Mouse (Mus musculus) heart, postnatal 0 days (tissue): ENCODE measurements around the gene Cdca3. TPM values are rescaled to one million over a fixed set of nuclear protein-coding genes. Genes with fewer than 3 reads are reported as not detected.
"Not testable (repeated sequence)": the region's sequence is repeated elsewhere in the genome, so short reads cannot be mapped to it uniquely, and the experiment has no call there.

Experiments
- ATAC-seq: fragments of 200-750 bp; cut with Nextera tagmentation; 2 replicates; pipeline ENCODE4 v1.8.0; 2017; ENCODE audit warnings: low read depth, moderate number of reproducible peaks, moderate library complexity; ENCODE audit not compliant: insufficient read depth
- DNase-seq: peaks from one replicate; pipeline ENCODE4 v3.0.0-alpha.2; 2016; ENCODE audit warnings: low spot score
- H3K27ac ChIP-seq: fragments of 300-500 bp; sonication (generic); 2 replicates; pipeline ENCODE4 v1.5.1; 2014; ENCODE audit warnings: low read depth, mild to moderate bottlenecking
- H3K27me3 ChIP-seq: fragments of 300-500 bp; sonication (generic); 2 replicates; pipeline ENCODE4 v1.6.1; 2014; ENCODE audit warnings: low read length, mixed read lengths; ENCODE audit not compliant: control insufficient read depth, insufficient read depth
- H3K36me3 ChIP-seq: fragments of 300-500 bp; sonication (generic); replicated peaks from 2 replicates; pipeline ENCODE4 v1.6.1; 2014; ENCODE audit warnings: low read length, mixed read lengths; ENCODE audit not compliant: control insufficient read depth, insufficient read depth
- H3K4me1 ChIP-seq: fragments of 300-500 bp; sonication (generic); 2 replicates; pipeline ENCODE4 v1.6.1; 2014; ENCODE audit warnings: antibody characterized with exemption; ENCODE audit not compliant: control insufficient read depth, insufficient read depth
- H3K4me2 ChIP-seq: fragments of 300-500 bp; sonication (generic); 2 replicates; pipeline ENCODE4 v1.6.1; 2014; ENCODE audit warnings: low read depth, mild to moderate bottlenecking, low read length, moderate library complexity
- H3K4me3 ChIP-seq: fragments of 300-500 bp; sonication (generic); 2 replicates; pipeline ENCODE4 v1.5.1; 2014; ENCODE audit warnings: low read depth, low read length
- H3K9ac ChIP-seq: fragments of 300-500 bp; sonication (generic); replicated peaks from 2 replicates; pipeline ENCODE4 v1.6.1; 2014; ENCODE audit warnings: low read depth, low read length, mixed read lengths
- H3K9me3 ChIP-seq: fragments of 300-500 bp; sonication (generic); replicated peaks from 2 replicates; pipeline ENCODE4 v1.6.1; 2016; ENCODE audit warnings: low read length; ENCODE audit not compliant: control insufficient read depth
- CTCF ChIP-seq: IDR thresholded peaks from 2 replicates; pipeline ENCODE4 v1.5.1; 2016; ENCODE audit warnings: antibody characterized with exemption, control low read depth, low read depth
- EP300 ChIP-seq: IDR thresholded peaks from 2 replicates; pipeline ENCODE4 v1.6.1; 2016; ENCODE audit warnings: antibody characterized with exemption, low read depth
- WGBS: fragments of 180-500 bp; shearing (Covaris S2); extraction: QIAGEN DNeasy Blood & Tissue Kit; methylation state at CpG from one replicate; pipeline ENCODE4 v1.1.7; 2014; 5-methylcytosine and 5-hydroxymethylcytosine counted together
- polyA plus RNA-seq: library from polyadenylated mRNA; unstranded; fragments of >200 nt; fragmentation: Nextera tagmentation; extraction: Ambion mirVana; gene quantifications from 2 replicates; pipeline ENCODE4 v1.2.1, GENCODE M21; 2015
- total RNA-seq: library from RNA; depleted of rRNA; stranded (reverse); fragments of >200 nt; gene quantifications from 2 replicates; pipeline ENCODE4 v1.2.3, GENCODE M21; 2014; ENCODE audit warnings: low replicate concordance

Cdca3 gene
- total and polyA plus RNA-seq, 2 experiments from 2014 or later: 52.9 to 95.9 TPM

DNA sequence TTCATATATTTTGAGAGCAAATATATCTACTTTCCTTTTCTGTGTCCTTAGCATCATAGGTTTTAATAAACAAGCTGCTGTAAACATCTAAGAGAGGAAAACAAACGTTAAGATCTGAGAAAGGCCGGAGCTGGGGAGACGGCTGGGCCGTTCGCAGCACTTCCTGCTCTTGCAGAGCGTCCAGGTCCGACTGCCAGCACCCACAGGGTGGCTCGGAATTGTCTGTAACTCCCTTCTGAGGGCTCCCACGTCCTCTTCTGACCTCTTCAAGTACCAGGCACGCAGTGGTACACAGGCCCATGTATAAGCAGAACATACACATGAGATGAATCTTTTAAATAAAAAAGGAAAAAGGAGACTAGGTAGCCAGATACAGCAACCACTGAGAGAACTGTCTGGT is 41.6 kb upstream of the Cdca3 start:
- no peak for ATAC-seq
- no peak for DNase-seq
- H3K4me2 ChIP-seq: no peak overlapping the region

GRCm38 (mm10) chr6:124789519-124789918 is 39.8 kb upstream of the Cdca3 start:
- no peaks in the 10 kb centered on the region for H3K36me3 ChIP-seq
- DNase-seq (no peak), ATAC-seq (no peak)
- TF ChIP-seq EP300 (no peak), CTCF (no peak)
- no peak overlapping the region for H3K4me2 ChIP-seq
- no peaks in the 10 kb centered on the region for H3K9me3 ChIP-seq
- no peak overlapping the region for H3K27ac ChIP-seq
- H3K4me1 ChIP-seq: no peaks in the 10 kb centered on the region
- no peak overlapping the region for H3K9ac ChIP-seq
- 77% methylated on average over 4 of the region's 4 CpGs for WGBS
- H3K4me3 ChIP-seq: no peak overlapping the region
- no peaks in the 10 kb centered on the region for H3K27me3 ChIP-seq

More for the DNA sequence above, 41.6 kb upstream of the Cdca3 start:
- Histone ChIP-seq H3K9me3 (no peaks in the 10 kb centered on the region), H3K4me3 (no peak overlapping the region), H3K4me1 (peaks cover under 1% of the 10 kb centered on the region; the same call in 1 of the 2 replicates), H3K36me3 (no peaks in the 10 kb centered on the region), H3K9ac (no peak overlapping the region), H3K27me3 (no peaks in the 10 kb centered on the region), H3K27ac (no peak overlapping the region)
- 57% methylated on average over 10 of the region's 10 CpGs for WGBS
- no peak for TF ChIP-seq CTCF
- no peak for TF ChIP-seq EP300

DNA sequence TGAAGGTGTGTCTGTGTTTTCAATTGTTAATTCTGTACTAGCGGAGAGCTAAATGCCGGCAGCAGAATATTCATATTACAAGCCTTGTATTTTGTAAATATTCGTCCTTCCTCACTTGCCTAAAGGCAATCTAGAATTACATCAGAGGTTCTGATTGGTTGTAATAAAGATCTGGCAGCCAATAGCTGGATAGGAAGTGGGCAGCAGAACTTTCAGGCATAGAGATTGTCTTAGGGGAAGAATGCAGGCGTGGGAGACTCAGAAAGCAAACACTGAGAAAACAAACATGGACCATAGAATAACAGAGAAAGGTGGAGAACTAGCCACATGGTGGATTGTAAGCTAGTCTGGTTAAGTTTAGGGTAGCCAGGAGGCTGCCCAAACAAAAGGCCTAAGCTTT is 39.2 kb upstream of the Cdca3 start:
- no peak overlapping the region for H3K4me3 ChIP-seq
- 61% methylated on average over 4 of the region's 4 CpGs for WGBS
- no peaks in the 10 kb centered on the region for H3K4me1 ChIP-seq
- H3K36me3 ChIP-seq: no peaks in the 10 kb centered on the region
- TF ChIP-seq EP300 (no peak), CTCF (no peak)
- H3K27me3 ChIP-seq: no peaks in the 10 kb centered on the region
- DNase-seq (no peak), ATAC-seq (no peak)
- no peaks in the 10 kb centered on the region for H3K9me3 ChIP-seq
- H3K9ac ChIP-seq: no peak overlapping the region
- no peak overlapping the region for H3K4me2 ChIP-seq
- no peak overlapping the region for H3K27ac ChIP-seq

GRCm38 (mm10) chr6:124791911-124792310 is 37.4 kb upstream of the Cdca3 start:
- no peak overlapping the region for H3K9ac ChIP-seq
- WGBS: 81% methylated on average over 3 of the region's 3 CpGs
- H3K36me3 ChIP-seq: no peaks in the 10 kb centered on the region
- no peak for DNase-seq
- no peak for TF ChIP-seq EP300
- no peak for TF ChIP-seq CTCF
- ATAC-seq: no peak
- no peaks in the 10 kb centered on the region for H3K4me1 ChIP-seq
- no peak overlapping the region for H3K4me3 ChIP-seq
- H3K9me3 ChIP-seq: no peaks in the 10 kb centered on the region
- no peak overlapping the region for H3K4me2 ChIP-seq
- H3K27ac ChIP-seq: no peak overlapping the region
- H3K27me3 ChIP-seq: no peaks in the 10 kb centered on the region

DNA sequence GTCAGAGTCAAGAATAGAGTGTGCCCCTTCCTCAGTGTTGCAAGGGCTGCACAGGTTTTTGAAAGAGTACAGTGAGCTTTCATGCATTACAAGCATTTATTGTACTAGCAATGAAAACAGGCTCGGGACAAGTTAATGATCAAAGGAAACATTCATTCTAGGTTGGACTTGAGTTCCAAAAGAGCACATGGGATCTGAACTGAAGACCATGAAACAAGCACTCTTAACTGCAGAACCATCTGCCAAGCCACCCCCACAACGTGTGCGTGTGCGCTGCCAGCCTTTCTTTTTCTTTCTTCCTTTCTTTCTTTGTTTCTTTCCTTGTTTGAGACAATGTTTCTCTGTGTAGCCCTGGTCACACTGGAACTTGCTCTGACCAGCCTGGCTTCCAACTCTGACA is 33.6 kb upstream of the Cdca3 start:
- WGBS: 85% methylated on average over 4 of the region's 4 CpGs
- ATAC-seq: no peak
- no peak overlapping the region for H3K4me2 ChIP-seq

GRCm38 (mm10) chr6:124796200-124796599 is 33.1 kb upstream of the Cdca3 start:
- ATAC-seq (no peak), DNase-seq (no peak)
- 76% methylated on average over 2 of the region's 2 CpGs for WGBS
- no peak overlapping the region for H3K9ac ChIP-seq
- no peak overlapping the region for H3K27ac ChIP-seq
- no peaks in the 10 kb centered on the region for H3K9me3 ChIP-seq
- no peak overlapping the region for H3K4me3 ChIP-seq
- H3K4me2 ChIP-seq: no peak overlapping the region
- no peaks in the 10 kb centered on the region for H3K27me3 ChIP-seq
- TF ChIP-seq EP300 (no peak), CTCF (no peak)
- no peaks in the 10 kb centered on the region for H3K36me3 ChIP-seq
- no peaks in the 10 kb centered on the region for H3K4me1 ChIP-seq

More for the DNA sequence above, 33.6 kb upstream of the Cdca3 start:
- H3K4me3 ChIP-seq: no peak overlapping the region
- DNase-seq: no peak
- no peaks in the 10 kb centered on the region for H3K27me3 ChIP-seq
- no peak for TF ChIP-seq EP300
- no peak for TF ChIP-seq CTCF
- H3K9me3 ChIP-seq: no peaks in the 10 kb centered on the region
- no peaks in the 10 kb centered on the region for H3K4me1 ChIP-seq
- H3K9ac ChIP-seq: no peak overlapping the region
- H3K36me3 ChIP-seq: no peaks in the 10 kb centered on the region
- no peak overlapping the region for H3K27ac ChIP-seq

- H3K27me3 ChIP-seq, ATAC-seq, H3K4me1 ChIP-seq, H3K9ac ChIP-seq, H3K27ac ChIP-seq, H3K36me3 ChIP-seq, DNase-seq, H3K4me3 ChIP-seq, H3K9me3 ChIP-seq: not testable (repeated sequence)
- 16% methylated on average over 6 of the region's 9 CpGs for WGBS
- peak overlapping the region; percentile 44 for H3K4me2 ChIP-seq
These were observed 26.9 kb upstream of the Cdca3 start for GRCm38 (mm10) chr6:124802400-124802799.
